Comparison of ENCODE assay signal across 27 mouse cellular contexts in genomic region chr6:113054552-113055107, GRCm38 (mm10). TPM values are rescaled to one million over a fixed set of nuclear protein-coding genes. Genes with fewer than 3 reads are reported as not detected.
A peak's percentile ranks its signal among the peaks of the same experiment; 100 is the strongest.
DNase-seq lines count a peak whose midpoint lies in the region; ATAC-seq and TF ChIP-seq lines count a peak whose summit lies in the region.
"Had no signal": no experiment of that assay in that cellular context is flagged by ENCODE, and none has a peak within 500 bp of the region (broad histone marks: within the 10 kb centered on the region; RNA-seq: fewer than 3 reads in every experiment).

No protein-coding gene starts in this region.

- no peak for TF ChIP-seq POLR2A in small intestine, adult 2 months (IDR thresholded peaks at IDR 0.05; ENCODE audit: low read depth, low read length)

- ATAC-seq in midbrain, embryonic 11.5 days (ENCODE audit: low FRiP score), result no peak
- ATAC-seq in intestine, embryonic 15.5 days, result peak; percentile 93
- ATAC-seq in intestine, postnatal 0 days, result peak; percentile 92
- ATAC-seq: CD4-positive, CD25-positive, alpha-beta regulatory T cell, adult 4 months; forebrain, embryonic 14.5 days; forebrain, postnatal 0 days had no signal

- intact Hi-C loops in heart, postnatal 25 days (cut with DNase I), result no loop called here
- intact Hi-C loops in left cerebral cortex, adult 2 months (cut with DNase I), result loop anchor here (5.0 kb wide), 1 partner anchor 53 kb away; no protein-coding TSS in a partner anchor

- H3K36me3 ChIP-seq in midbrain, embryonic 11.5 days (ENCODE audit: control insufficient read depth, insufficient read depth, low read length), result peaks cover 15% of the 10 kb centered on the region
- H3K36me3 ChIP-seq in midbrain, embryonic 10.5 days, result peaks cover 96% of the 10 kb centered on the region
- peaks cover 10% of the 10 kb centered on the region for H3K36me3 ChIP-seq in intestine, embryonic 15.5 days
- peaks cover 38% of the 10 kb centered on the region for H3K36me3 ChIP-seq in intestine, postnatal 0 days (ENCODE audit: control insufficient read depth, insufficient read depth)
- peaks cover 34% of the 10 kb centered on the region for H3K36me3 ChIP-seq in small intestine, adult 2 months (ENCODE audit: control insufficient read depth, insufficient read depth, low read length)

- no peaks in the 10 kb centered on the region for H3K27me3 ChIP-seq in midbrain, embryonic 11.5 days (ENCODE audit: control insufficient read depth, insufficient read depth, low read length)
- H3K27me3 ChIP-seq in midbrain, embryonic 10.5 days (ENCODE audit: low read depth, poor library complexity, severe bottlenecking), result no peaks in the 10 kb centered on the region
- no peaks in the 10 kb centered on the region for H3K27me3 ChIP-seq in intestine, embryonic 15.5 days (replicated peaks)
- no peaks in the 10 kb centered on the region for H3K27me3 ChIP-seq in intestine, postnatal 0 days (replicated peaks; ENCODE audit: control insufficient read depth, insufficient read depth, low read length)
- no peaks in the 10 kb centered on the region for H3K27me3 ChIP-seq in small intestine, adult 2 months (ENCODE audit: control insufficient read depth, insufficient read depth, low read length)
- H3K27me3 ChIP-seq: embryonic facial prominence, embryonic 12.5 days; embryonic facial prominence, embryonic 15.5 days; heart, embryonic 13.5 days; hindbrain, embryonic 13.5 days had no signal

- H3K4me3 ChIP-seq in midbrain, embryonic 11.5 days (ENCODE audit: low read depth, low read length), result no peak overlapping the region
- H3K4me3 ChIP-seq in midbrain, embryonic 10.5 days, result no peak overlapping the region
- no peak overlapping the region for H3K4me3 ChIP-seq in intestine, embryonic 15.5 days (replicated peaks)
- no peak overlapping the region for H3K4me3 ChIP-seq in intestine, postnatal 0 days (ENCODE audit: low read depth, low read length)
- no peak overlapping the region for H3K4me3 ChIP-seq in small intestine, adult 2 months (ENCODE audit: low read depth, low read length)
- H3K4me3 ChIP-seq in left cerebral cortex, adult 2 months, result no peak overlapping the region
- H3K4me3 ChIP-seq: embryonic facial prominence, embryonic 12.5 days; embryonic facial prominence, embryonic 15.5 days; gastrocnemius, adult 2 months; heart, adult 2 months; heart, embryonic 10.5 days; heart, embryonic 13.5 days; hindbrain, embryonic 10.5 days; hindbrain, embryonic 13.5 days had no signal

- no peak overlapping the region for H3K9ac ChIP-seq in midbrain, embryonic 11.5 days (ENCODE audit: low read length)
- no peak overlapping the region for H3K9ac ChIP-seq in intestine, embryonic 15.5 days
- H3K9ac ChIP-seq in intestine, postnatal 0 days (ENCODE audit: low read depth, low read length), result no peak overlapping the region
- H3K9ac ChIP-seq: embryonic facial prominence, embryonic 12.5 days; embryonic facial prominence, embryonic 15.5 days; forebrain, postnatal 0 days; heart, embryonic 13.5 days; hindbrain, embryonic 13.5 days had no signal

- no peaks in the 10 kb centered on the region for H3K9me3 ChIP-seq in midbrain, embryonic 11.5 days (ENCODE audit: control insufficient read depth, low read length)
- no peaks in the 10 kb centered on the region for H3K9me3 ChIP-seq in midbrain, embryonic 10.5 days (replicated peaks)
- H3K9me3 ChIP-seq in intestine, embryonic 15.5 days, result no peaks in the 10 kb centered on the region
- H3K9me3 ChIP-seq in intestine, postnatal 0 days (ENCODE audit: control insufficient read depth), result no peaks in the 10 kb centered on the region
- H3K9me3 ChIP-seq: embryonic facial prominence, embryonic 12.5 days; embryonic facial prominence, embryonic 15.5 days; heart, embryonic 10.5 days; heart, embryonic 13.5 days; hindbrain, embryonic 10.5 days; hindbrain, embryonic 13.5 days had no signal

- H3K4me1 ChIP-seq in midbrain, embryonic 11.5 days (ENCODE audit: control insufficient read depth, insufficient read depth, low read length), result no peaks in the 10 kb centered on the region
- no peaks in the 10 kb centered on the region for H3K4me1 ChIP-seq in midbrain, embryonic 10.5 days
- 0 out of 2 replicates have a peak, but pooled peaks cover 3% of the 10 kb centered on the region for H3K4me1 ChIP-seq in intestine, embryonic 15.5 days (replicated peaks)
- H3K4me1 ChIP-seq in intestine, postnatal 0 days (replicated peaks; ENCODE audit: control insufficient read depth, insufficient read depth, low read length), result peaks cover 2% of the 10 kb centered on the region; the same call in 1 of the 2 replicates
- peaks cover 11% of the 10 kb centered on the region; the same call in 1 of the 2 replicates for H3K4me1 ChIP-seq in small intestine, adult 2 months (ENCODE audit: control insufficient read depth, insufficient read depth, insufficient read length, low read length)
- H3K4me1 ChIP-seq: embryonic facial prominence, embryonic 12.5 days; embryonic facial prominence, embryonic 15.5 days; heart, embryonic 10.5 days; heart, embryonic 13.5 days; hindbrain, embryonic 10.5 days; hindbrain, embryonic 13.5 days had no signal

- peak; percentile 59 for DNase-seq in midbrain, embryonic 11.5 days (ENCODE audit: low spot score, missing footprints)
- no peak for DNase-seq in midbrain, embryonic 10.5 days (ENCODE audit: low spot score)
- DNase-seq in spleen, postnatal 10 days (ENCODE audit: low spot score in 2 of 2), result no peak
- no peak for DNase-seq in heart, postnatal 25 days (ENCODE audit: low spot score)
- no peak for DNase-seq in left cerebral cortex, adult 2 months (ENCODE audit: extremely low spot score in 1 of 2, low spot score in 2 of 2)
- DNase-seq: adrenal gland, adult 2 months; adrenal gland, postnatal 14 days; cerebellum, adult 11 months; cerebellum, adult 2 months; cerebellum, adult 9-11 months; cerebellum, postnatal 25 days; forebrain, postnatal 0 days; gastrocnemius, adult 2 months; gastrocnemius, postnatal 25 days; heart, adult 2 months; heart, postnatal 14 days had no signal

- no peak overlapping the region for H3K27ac ChIP-seq in midbrain, embryonic 11.5 days (ENCODE audit: low read depth, low read length)
- H3K27ac ChIP-seq in midbrain, embryonic 10.5 days (replicated peaks), result no peak overlapping the region
- H3K27ac ChIP-seq in intestine, embryonic 15.5 days, result peak overlapping the region; percentile 74
- peak overlapping the region; percentile 84 for H3K27ac ChIP-seq in intestine, postnatal 0 days (ENCODE audit: low read depth, low read length)
- H3K27ac ChIP-seq in small intestine, adult 2 months (ENCODE audit: insufficient read depth, low read depth, low read length), result peak overlapping the region; percentile 99
- no peak overlapping the region for H3K27ac ChIP-seq in left cerebral cortex, adult 2 months
- H3K27ac ChIP-seq: embryonic facial prominence, embryonic 12.5 days; embryonic facial prominence, embryonic 15.5 days; gastrocnemius, adult 2 months; heart, adult 2 months; heart, embryonic 10.5 days; heart, embryonic 13.5 days; hindbrain, embryonic 10.5 days; hindbrain, embryonic 13.5 days had no signal

- 89% methylated on average over 6 of the region's 6 CpGs for WGBS in midbrain, embryonic 11.5 days
- WGBS in midbrain, embryonic 10.5 days, result 89% methylated on average over 6 of the region's 6 CpGs
- 64% methylated on average over 6 of the region's 6 CpGs for WGBS in intestine, embryonic 15.5 days
- WGBS in intestine, postnatal 0 days, result 36% methylated on average over 6 of the region's 6 CpGs
- 29% methylated on average over 6 of the region's 6 CpGs for WGBS in small intestine, adult 2 months

- TF ChIP-seq CTCF in intestine, postnatal 0 days (IDR thresholded peaks at IDR 0.05; ENCODE audit: low read depth), result no peak
- no peak for TF ChIP-seq CTCF in small intestine, adult 2 months (IDR thresholded peaks at IDR 0.05; ENCODE audit: extremely low read depth, insufficient read length, insufficient replicate concordance, low read depth, low read length)
- no peak for TF ChIP-seq CTCF in left cerebral cortex, adult 2 months (IDR thresholded peaks at IDR 0.05)

- no peak overlapping the region for H3K4me2 ChIP-seq in midbrain, embryonic 11.5 days
- peak overlapping the region; percentile 6; the same call in 1 of the 2 replicates for H3K4me2 ChIP-seq in intestine, embryonic 15.5 days (replicated peaks)
- H3K4me2 ChIP-seq in intestine, postnatal 0 days (replicated peaks; ENCODE audit: low read depth), result peak overlapping the region; percentile 35; the same call in 1 of the 2 replicates
- H3K4me2 ChIP-seq: embryonic facial prominence, embryonic 12.5 days; embryonic facial prominence, embryonic 15.5 days; heart, embryonic 13.5 days; hindbrain, embryonic 13.5 days had no signal

RNA-seq across cellular contexts. Expression of gene Thumpd3, which starts 8.6 kb away (rescaled TPM):
- 57.1 and 59.5 TPM in 2 replicates for polyA plus RNA-seq in midbrain, embryonic 11.5 days (2014; fragmentation: Nextera tagmentation; extraction: Ambion mirVana)
- polyA plus RNA-seq in midbrain, embryonic 10.5 days (2016; fragmentation: Nextera tagmentation; extraction: Ambion mirVana), result 73.2 and 74.9 TPM in 2 replicates
- polyA plus RNA-seq in intestine, embryonic 15.5 days (2015; fragmentation: Nextera tagmentation; extraction: Ambion mirVana), result 58.1 and 62.9 TPM in 2 replicates
- 36.0 and 36.6 TPM in 2 replicates for polyA plus RNA-seq in intestine, postnatal 0 days (2015; fragmentation: Nextera tagmentation; extraction: Ambion mirVana)
- polyA plus RNA-seq in small intestine, adult 2 months (2012; rRNA removed), result 3.9 and 5.4 TPM in 2 replicates
- 10 to 100 TPM; 16.5 to 16.8 TPM for total RNA-seq in heart, postnatal 25 days (2021)
- total RNA-seq in left cerebral cortex, adult 2 months (2021), result 10 to 100 TPM; 28.2 to 28.9 TPM

RNA-seq across cellular contexts. Expression of gene Setd5, which starts 22.5 kb away (rescaled TPM):
- 75.0 and 75.5 TPM in 2 replicates for polyA plus RNA-seq in midbrain, embryonic 11.5 days (2014; fragmentation: Nextera tagmentation; extraction: Ambion mirVana)
- polyA plus RNA-seq in midbrain, embryonic 10.5 days (2016; fragmentation: Nextera tagmentation; extraction: Ambion mirVana), result 74.3 and 79.0 TPM in 2 replicates
- 67.2 and 70.0 TPM in 2 replicates for polyA plus RNA-seq in intestine, embryonic 15.5 days (2015; fragmentation: Nextera tagmentation; extraction: Ambion mirVana)
- polyA plus RNA-seq in intestine, postnatal 0 days (2015; fragmentation: Nextera tagmentation; extraction: Ambion mirVana), result 32.2 and 32.9 TPM in 2 replicates
- polyA plus RNA-seq in small intestine, adult 2 months (2012; rRNA removed), result 15.3 and 25.4 TPM in 2 replicates
- total RNA-seq in heart, postnatal 25 days (2021), result 10 to 100 TPM; 34.4 to 41.1 TPM
- 100 to 1,000 TPM; 116 to 119 TPM for total RNA-seq in left cerebral cortex, adult 2 months (2021)

Comparison
In these comparisons a context has a peak if more than half of its experiments do, and no peak if none do; other contexts are left out.
1. H3K27ac ChIP-seq: peak in intestine, embryonic 15.5 days (single experiment), intestine, postnatal 0 days (single experiment) and small intestine, adult 2 months (single experiment); none in midbrain, embryonic 11.5 days (single experiment), midbrain, embryonic 10.5 days (single experiment) and left cerebral cortex, adult 2 months (single experiment).